Mouse (Mus musculus): ENCODE results near the gene Tprg.
A peak's percentile ranks its signal among the peaks of the same experiment; 100 is the strongest.

Gene Tprg

DNA sequence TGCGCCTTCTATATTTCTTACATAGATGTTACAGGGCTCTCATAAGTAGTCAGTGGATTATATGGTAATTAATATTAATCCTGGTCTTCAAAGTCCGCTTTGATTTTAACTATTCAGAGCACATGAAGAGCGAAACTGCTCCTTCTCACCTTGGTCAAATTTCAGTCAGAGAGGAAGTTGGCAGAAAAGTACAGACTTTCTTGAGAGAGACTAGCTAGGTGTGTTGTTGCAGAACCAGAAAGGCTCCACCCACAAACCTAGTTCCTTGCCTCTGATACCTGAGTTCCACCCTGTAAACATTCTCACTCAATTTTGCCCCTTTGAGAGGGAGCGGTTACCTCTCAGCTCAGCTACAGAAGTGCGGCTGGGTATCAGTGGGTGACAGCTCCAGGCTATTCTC lies at the start of gene Tprg:
Gene Tprg (plus strand): TSS at position 301 of the 400 bp plus-strand sequence.
- no peak for DNase-seq (ENCODE audit: low read depth)

DNA sequence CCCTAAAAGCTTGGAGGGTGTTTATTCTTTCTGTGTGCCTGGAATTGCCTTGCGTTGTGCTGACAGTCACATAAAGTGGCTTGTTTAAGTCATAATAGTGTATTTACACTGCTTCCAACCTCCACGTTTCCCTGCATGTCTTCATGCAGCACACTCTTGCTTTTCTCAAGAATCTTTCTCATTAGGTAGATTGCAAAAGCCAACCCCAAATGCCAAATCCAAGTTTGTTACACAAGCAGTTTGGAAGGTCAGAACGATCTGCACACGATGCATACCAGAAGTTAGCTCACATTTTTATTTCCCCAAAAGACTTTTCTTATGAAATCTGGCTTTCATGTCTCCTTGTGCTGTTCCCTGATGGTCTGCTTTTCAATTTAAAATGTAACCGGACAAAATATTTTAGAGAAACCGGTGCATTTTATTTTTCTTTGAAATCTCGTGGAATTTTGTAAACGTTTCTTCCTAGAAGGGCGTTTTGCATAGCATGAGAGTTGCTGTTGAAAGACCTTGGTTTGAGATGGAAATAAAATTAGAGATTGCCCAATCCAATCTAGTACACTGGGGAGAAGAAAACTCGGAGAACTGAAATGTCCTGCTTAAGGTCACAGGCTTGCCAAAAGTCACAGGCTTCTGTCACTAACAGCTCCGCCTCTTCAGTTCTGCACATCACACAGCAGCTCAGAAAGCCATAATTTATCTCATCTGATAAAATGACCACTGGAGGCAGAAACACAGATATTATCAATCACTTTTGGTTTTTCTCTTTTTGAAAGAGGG lies 48.2 kb upstream of the Tprg start:
- no peak for DNase-seq (ENCODE audit: low read depth)

DNA sequence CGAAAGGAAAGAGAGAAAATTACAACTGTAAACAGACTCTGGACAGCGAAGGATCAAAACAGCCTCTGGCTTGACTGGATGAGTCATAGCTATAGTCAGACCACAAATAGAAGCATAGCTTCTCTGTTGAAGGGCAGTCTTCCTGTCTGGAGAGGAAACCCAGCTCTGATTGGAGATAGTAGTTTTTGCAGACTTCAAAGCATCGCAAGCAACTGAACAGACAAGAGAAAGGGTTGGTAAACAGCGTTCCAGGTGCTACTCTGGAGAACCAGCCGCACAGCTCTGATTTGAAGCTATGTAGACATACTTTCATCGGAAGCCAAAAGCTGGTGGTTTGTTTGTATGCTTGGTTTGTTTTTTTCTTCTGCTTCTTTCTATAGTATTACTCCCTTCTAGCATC lies 37.7 kb upstream of the Tprg start:
- DNase-seq (ENCODE audit: low read depth) = peak; percentile 89

GRCm38 (mm10) chr16:25250129-25250749 lies 36.4 kb upstream of the Tprg start:
- DNase-seq (ENCODE audit: low read depth) = no peak

DNA sequence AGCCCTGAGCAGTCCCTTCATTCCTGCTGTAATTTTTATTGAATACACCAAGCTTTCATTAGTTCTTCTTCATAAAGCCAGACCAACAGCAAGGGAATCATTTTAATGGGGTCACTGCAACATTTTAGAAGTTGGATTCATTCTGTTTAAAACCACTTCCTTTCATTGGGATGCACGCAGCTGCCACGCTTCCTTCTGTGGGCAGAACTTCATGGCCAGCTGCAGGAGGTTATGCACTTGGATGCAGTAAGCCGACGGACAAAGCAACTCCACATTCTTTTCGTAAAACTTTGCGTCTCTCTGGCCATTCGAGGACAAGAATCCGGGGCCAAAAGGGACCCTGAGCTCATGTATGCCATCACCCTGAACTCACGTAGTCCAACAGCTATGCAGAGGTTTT lies 35.5 kb upstream of the Tprg start:
- DNase-seq (ENCODE audit: low read depth) = peak; percentile 46

GRCm38 (mm10) chr16:25254646-25255045 lies 32.0 kb upstream of the Tprg start:
- no peak for DNase-seq (ENCODE audit: low read depth)

GRCm38 (mm10) chr16:25255186-25255585 lies 31.4 kb upstream of the Tprg start:
- peak; percentile 77 for DNase-seq (ENCODE audit: low read depth)

- no peak for DNase-seq (ENCODE audit: low read depth)
These were observed 30.9 kb upstream of the Tprg start for GRCm38 (mm10) chr16:25255603-25256260.

- DNase-seq (ENCODE audit: low read depth) = no peak
These were observed 24.3 kb upstream of the Tprg start for GRCm38 (mm10) chr16:25262306-25262705.

GRCm38 (mm10) chr16:25262965-25263364 lies 23.7 kb upstream of the Tprg start:
- DNase-seq (ENCODE audit: low read depth) = peak; percentile 58

GRCm38 (mm10) chr16:25263520-25264149 lies 23.0 kb upstream of the Tprg start:
- DNase-seq (ENCODE audit: low read depth) = peak; percentile 79

DNA sequence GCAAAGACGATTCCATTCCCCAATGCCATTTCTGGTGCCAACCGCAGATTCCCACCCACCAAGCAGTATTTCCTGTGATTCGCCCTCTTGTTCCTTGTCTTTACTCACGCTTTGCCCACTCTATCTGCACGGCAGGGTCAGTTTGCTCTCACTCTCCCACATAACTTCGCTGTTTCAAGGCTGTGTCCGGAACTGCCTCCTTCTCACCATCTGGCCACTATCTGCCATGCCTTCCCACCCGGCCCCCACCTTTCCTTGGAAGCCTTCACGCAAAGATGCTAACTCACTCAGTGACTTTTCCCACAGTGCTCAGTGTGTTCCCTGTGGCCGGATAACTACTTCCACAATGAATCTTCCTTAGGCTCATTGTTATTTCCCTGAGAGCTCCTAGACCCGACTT lies 21.4 kb upstream of the Tprg start:
- no peak for DNase-seq (ENCODE audit: low read depth)

DNA sequence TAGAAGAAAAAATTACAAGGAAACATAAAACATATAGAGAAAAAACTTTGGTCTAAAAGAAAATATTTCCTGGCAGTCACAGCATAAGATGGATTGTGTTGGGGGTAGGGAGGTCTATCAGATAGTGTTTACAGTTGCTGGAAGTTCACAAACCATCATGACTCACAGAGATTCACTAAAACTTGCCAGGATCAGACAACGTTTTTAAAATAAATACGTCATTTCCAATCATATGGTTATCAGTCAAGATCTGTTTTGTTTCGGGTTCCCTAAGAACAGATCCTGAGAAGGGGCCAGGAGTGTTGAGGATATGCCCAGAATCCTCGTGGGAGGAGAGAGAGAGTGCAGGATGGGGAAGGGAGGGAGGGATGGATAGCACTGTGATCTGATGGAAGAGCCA lies 18.3 kb upstream of the Tprg start:
- DNase-seq (ENCODE audit: low read depth) = no peak

- no peak for DNase-seq (ENCODE audit: low read depth)
These were observed 4.1 kb upstream of the Tprg start for GRCm38 (mm10) chr16:25282563-25282962.

GRCm38 (mm10) chr16:25293753-25294152 lies 7.1 kb downstream of the Tprg start:
- DNase-seq (ENCODE audit: low read depth) = no peak

GRCm38 (mm10) chr16:25295546-25295945 lies 8.9 kb downstream of the Tprg start:
- DNase-seq (ENCODE audit: low read depth) = no peak

GRCm38 (mm10) chr16:25296746-25297145 lies 10.1 kb downstream of the Tprg start:
- DNase-seq (ENCODE audit: low read depth) = no peak

DNA sequence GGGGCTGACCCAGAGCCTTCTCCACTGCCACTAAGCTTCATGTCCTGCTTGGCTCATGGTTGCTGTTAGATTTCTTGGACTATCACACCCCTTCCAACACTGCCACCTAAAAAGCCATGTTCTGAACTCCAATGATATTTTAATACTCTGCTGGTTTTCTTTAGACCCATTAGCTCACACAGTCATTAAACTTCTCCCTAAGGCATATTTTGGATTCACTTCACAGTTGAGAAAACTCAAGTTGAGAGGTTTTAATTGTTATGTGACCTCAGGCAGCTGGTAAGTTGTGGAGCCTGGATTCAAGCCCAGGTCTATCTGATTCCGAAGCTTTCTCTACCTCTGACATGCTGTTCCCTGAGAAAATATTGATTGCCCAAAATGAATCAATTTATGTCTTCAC lies 11.6 kb downstream of the Tprg start:
- no peak for DNase-seq (ENCODE audit: low read depth)

DNA sequence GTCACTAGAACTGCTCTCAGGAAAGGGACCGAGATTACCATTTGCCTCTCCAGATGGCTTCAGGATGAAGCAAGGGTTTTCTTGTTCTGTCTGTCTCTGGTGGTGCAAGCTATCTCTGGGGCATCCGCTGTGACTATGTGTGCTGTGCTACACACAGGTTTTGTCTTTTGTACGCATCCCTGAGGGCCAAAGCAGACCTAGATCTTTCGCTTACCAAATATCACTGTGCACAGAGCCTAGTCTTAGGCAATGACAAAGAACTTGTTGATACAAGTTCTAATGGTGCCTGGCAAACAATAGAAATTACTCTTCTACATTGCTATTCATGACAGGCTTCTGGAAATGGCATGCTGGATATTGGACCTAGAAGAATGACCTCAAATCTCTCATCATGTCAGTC lies 16.0 kb downstream of the Tprg start:
- no peak for DNase-seq (ENCODE audit: low read depth)

- DNase-seq (ENCODE audit: low read depth) = no peak
These were observed 27.4 kb downstream of the Tprg start for GRCm38 (mm10) chr16:25314006-25314405.

DNA sequence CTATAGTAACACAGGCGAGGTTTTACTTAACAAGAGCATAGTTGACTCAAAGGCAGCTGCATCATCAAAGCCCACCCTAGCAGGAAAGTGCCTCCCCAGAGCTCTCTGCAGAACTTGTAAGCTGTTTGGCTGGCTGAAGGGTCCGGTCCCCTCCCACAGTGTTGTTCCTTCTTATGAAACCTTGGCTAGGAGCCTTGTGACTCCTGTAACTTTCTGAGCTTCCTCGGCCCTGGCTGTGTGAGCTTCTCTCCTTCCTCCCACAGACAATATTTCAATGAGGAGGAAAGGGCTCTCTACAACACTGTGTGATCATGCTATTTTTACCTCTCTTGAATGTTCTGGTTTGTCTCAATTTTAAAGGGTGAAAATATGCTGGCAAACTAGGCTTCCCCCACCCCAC lies 28.5 kb downstream of the Tprg start:
- no peak for DNase-seq (ENCODE audit: low read depth)

DNA sequence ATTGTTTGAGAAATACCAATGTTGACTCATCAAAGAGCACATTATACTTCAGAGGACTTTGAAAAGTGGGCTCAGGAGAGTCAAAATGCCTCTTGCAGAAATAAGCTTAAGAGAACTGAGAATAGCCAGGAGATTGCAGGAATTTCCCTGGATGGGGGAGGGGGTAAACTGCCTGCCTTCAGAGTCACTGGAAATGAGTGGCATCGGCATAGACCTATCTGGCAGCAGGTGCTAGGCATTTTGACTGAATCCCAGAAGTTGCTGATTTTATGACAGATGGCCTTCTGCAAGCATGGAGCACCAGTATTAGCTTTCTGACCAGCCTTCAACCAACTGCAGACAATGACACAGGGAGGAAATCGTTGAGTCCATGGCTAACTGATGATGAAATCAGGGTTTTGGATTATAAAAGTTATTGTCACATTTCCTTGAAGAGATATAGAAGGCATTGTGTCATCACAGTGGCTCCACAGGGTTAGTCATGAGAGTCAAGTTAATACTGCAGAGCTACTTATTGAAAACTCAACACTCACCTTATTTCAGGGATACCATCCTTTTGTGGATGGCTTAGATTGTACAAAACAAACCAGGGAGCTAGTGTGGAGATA lies 39.1 kb downstream of the Tprg start:
- peak; percentile 53 for DNase-seq (ENCODE audit: low read depth)
